Mouse (Mus musculus) cerebellum, adult 2 months (tissue): ENCODE measurements around the gene Naa60. TPM values are rescaled to one million over a fixed set of nuclear protein-coding genes. Genes with fewer than 3 reads are reported as not detected.

Experiments used
- DNase-seq, 2 experiments: peaks; one replicate each; pipeline ENCODE4 v3.0.0; 2021
- H3K27ac ChIP-seq: fragments of 200-500 bp; 2 replicates; pipeline ENCODE4 v1.5.1; 2012; ENCODE audit warnings: low read length, control low read depth, inconsistent platforms; ENCODE audit not compliant: insufficient read depth
- H3K27me3 ChIP-seq: fragments of 200-500 bp; 2 replicates; pipeline ENCODE4 v1.6.1; 2012; ENCODE audit warnings: inconsistent platforms, mild to moderate bottlenecking, low read length, moderate library complexity; ENCODE audit not compliant: control insufficient read depth, insufficient read depth
- H3K4me1 ChIP-seq: fragments of 200-500 bp; 2 replicates; pipeline ENCODE4 v1.6.1; 2011; ENCODE audit warnings: low read length; ENCODE audit not compliant: control insufficient read depth, insufficient read depth
- H3K4me3 ChIP-seq: fragments of 200-500 bp; replicated peaks from 2 replicates; pipeline ENCODE3; 2011; ENCODE audit warnings: mild to moderate bottlenecking, low read depth, low read length, control low read depth; ENCODE audit not compliant: insufficient read depth
- CTCF ChIP-seq: fragments of 200-500 bp; IDR thresholded peaks from 2 replicates; pipeline ENCODE4 v1.5.1; 2011; ENCODE audit warnings: low read depth, mild to moderate bottlenecking, control low read depth, low read length, moderate library complexity, borderline replicate concordance; ENCODE audit not compliant: insufficient read depth
- POLR2A ChIP-seq: fragments of 200-500 bp; IDR thresholded peaks from 2 replicates; pipeline ENCODE4 v1.6.1; 2011; ENCODE audit warnings: low read length, control low read depth, borderline replicate concordance; ENCODE audit not compliant: insufficient read depth
- WGBS: fragments of 180-500 bp; shearing (Covaris S2); methylation state at CpG from one replicate; pipeline ENCODE4 v1.1.7; 2018; 5-methylcytosine and 5-hydroxymethylcytosine counted together
- polyA plus RNA-seq: library from polyadenylated mRNA; depleted of rRNA; stranded (reverse); fragments of >200 nt; gene quantifications from 2 replicates; pipeline ENCODE4 v1.2.3, GENCODE M21; 2012; rRNA removed

The Naa60 gene
- 115 and 116 TPM in 2 replicates for polyA plus RNA-seq

DNA sequence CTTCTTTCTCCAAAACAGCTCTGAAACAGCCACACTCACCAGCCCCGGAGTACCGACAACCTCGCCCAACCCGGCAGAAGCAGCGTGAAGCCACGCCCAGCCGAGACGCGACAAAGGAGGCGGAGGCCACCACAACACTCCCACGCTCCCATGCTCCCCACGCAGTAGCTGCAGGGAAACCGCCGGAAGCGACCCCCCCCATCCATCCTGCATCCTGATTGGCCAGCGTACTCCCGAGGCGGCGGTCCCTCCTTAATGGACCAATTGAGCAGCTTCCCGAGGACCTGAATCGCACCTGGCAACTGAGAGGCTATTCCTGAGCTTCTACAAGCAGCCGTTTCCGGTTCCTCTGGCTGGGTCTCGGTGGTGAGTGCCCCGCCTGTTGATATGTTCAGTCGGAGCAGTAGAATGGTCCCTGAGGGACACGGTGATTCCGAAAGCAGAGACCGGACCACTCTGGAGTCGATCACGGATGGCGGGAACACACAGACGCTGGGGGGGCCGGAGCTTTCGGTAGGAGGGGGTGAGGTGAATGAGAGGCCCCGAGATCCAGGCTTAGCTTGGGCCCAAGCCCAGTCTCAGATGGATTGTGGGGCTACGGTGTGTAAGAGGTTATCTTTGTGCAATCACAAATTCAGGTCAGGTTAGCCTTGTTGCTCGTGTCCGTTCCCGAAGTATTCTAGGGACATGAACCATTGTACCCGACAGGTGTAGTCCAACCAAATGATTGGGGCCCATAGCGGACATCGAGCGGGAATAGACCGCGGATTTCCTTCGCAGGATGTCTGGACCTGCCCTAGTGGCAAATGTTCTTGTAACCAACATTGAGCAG is at the start of gene Naa60:
TSS of gene Naa60 (plus strand) at position 160 of the 832 bp plus-strand sequence.
- no peaks in the 10 kb centered on the region for H3K27me3 ChIP-seq
- peak within 1 kb of the TSS; percentile 81 for H3K4me3 ChIP-seq
- peak; percentile 86 to 92 for DNase-seq
- TF ChIP-seq POLR2A (no peak; the same call in 1 of the 2 replicates), CTCF (no peak)
- WGBS, result 3% methylated on average over 47 of the region's 47 CpGs
- H3K4me1 ChIP-seq, result peaks cover 3% of the 10 kb centered on the region
- H3K27ac ChIP-seq, result peak within 1 kb of the TSS; percentile 64

DNA sequence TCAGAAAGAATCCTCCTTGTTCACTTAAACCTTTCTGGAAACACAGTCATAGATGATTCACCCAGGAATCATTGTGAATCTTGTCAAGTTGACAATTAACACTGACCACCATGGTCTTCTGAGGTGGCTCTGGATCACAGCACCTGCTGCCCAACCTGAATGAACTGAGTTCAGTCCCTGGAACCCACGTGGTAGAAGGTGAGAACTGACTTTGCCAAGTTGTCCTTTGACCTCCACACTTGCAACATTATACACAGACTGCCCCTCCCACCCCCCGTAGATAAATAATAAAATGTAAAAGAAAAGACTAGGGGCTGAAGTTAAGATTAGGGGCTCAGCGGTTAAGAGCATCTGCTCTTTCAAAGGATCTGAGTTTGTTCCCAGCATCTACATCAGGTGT is 44.2 kb upstream of the Naa60 start:
- 59% methylated on average over 3 of the region's 3 CpGs for WGBS
- H3K27ac ChIP-seq, result no peak overlapping the region
- H3K4me3 ChIP-seq, result no peak overlapping the region
- no peaks in the 10 kb centered on the region for H3K4me1 ChIP-seq
- H3K27me3 ChIP-seq, result no peaks in the 10 kb centered on the region
- TF ChIP-seq CTCF (no peak), POLR2A (no peak)
- no peak for DNase-seq

DNA sequence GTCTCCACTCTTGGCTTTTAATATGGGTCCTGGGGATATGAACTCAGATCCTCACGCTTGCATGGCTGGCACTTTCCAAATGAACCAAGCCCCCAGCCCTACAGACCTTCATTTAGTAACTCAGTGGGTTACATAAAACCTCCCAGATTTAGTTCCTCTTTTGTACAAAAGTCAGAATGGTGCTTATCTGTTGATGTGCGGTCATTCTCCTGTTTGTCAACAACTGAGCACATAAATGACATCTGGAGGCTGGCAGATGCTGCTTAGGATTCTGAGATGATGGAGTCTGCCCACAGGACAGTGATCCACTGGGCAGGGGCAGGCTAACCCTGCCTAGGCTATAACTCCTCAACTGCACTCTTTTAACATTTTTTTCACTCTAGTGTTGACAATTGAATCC is 42.4 kb upstream of the Naa60 start:
- no peaks in the 10 kb centered on the region for H3K4me1 ChIP-seq
- no peak for DNase-seq
- H3K27me3 ChIP-seq, result no peaks in the 10 kb centered on the region
- 84% methylated on average over 2 of the region's 2 CpGs for WGBS
- no peak overlapping the region for H3K27ac ChIP-seq
- H3K4me3 ChIP-seq, result no peak overlapping the region
- TF ChIP-seq POLR2A (no peak), CTCF (no peak)

DNA sequence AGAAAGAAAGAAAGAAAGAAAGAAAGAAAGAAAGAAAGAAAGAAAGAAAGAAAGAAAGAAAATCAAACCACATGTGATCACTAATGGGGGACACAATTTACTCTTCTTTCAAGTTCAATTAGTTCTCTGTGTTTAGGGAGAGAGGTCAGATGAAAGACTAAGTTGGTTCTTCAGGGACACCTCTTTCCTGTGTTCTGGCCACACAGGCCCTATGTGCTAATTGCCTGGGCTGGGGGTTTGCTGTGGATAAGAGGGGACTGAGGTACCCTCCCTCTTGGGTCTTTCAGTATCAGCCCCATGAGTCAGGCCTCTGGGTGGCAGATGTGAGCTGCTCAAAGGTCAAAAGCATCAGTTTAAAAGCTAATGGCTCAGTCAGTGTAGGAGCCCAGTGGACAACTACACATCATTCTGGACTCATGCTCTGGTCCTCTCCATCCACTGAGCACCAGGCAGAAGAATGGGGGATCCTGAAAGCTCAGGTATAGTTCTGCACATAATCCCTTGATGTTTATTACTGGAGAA is 41.5 kb upstream of the Naa60 start, which contains the start of gene Olfr15:
TSS of gene Olfr15 (plus strand) at position 291 of the 522 bp plus-strand sequence.
- no peak for TF ChIP-seq POLR2A
- no peak for TF ChIP-seq CTCF
- no peak for DNase-seq
- H3K4me3 ChIP-seq, result no peak within 1 kb of the TSS
- H3K27ac ChIP-seq, result no peak within 1 kb of the TSS
- no peaks in the 10 kb centered on the region for H3K27me3 ChIP-seq
- no peaks in the 10 kb centered on the region for H3K4me1 ChIP-seq

DNA sequence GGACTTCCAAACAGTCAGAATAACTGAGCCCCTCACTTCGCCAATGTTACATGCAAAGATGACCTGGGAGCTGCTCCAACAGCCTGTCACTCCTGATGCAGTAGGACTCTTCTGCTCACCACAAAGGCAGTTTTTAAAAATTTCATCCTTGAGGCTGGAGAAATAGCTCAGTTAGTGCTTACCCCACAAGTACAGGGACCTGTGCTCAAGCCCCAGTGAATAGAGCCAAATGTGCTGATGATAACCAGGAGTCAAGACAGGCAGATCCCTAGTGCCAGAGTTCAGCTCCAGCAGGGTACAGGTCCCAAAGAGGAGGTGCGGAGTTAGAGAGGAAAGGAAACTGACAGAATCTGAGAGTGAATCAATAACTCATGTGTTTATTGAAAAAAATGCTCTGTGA is 36.7 kb upstream of the Naa60 start:
- Histone ChIP-seq H3K27me3 (no peaks in the 10 kb centered on the region), H3K27ac (no peak overlapping the region), H3K4me3 (no peak overlapping the region), H3K4me1 (no peaks in the 10 kb centered on the region)
- 69% methylated on average over 2 of the region's 2 CpGs for WGBS
- no peak for DNase-seq
- TF ChIP-seq POLR2A (no peak), CTCF (no peak)

DNA sequence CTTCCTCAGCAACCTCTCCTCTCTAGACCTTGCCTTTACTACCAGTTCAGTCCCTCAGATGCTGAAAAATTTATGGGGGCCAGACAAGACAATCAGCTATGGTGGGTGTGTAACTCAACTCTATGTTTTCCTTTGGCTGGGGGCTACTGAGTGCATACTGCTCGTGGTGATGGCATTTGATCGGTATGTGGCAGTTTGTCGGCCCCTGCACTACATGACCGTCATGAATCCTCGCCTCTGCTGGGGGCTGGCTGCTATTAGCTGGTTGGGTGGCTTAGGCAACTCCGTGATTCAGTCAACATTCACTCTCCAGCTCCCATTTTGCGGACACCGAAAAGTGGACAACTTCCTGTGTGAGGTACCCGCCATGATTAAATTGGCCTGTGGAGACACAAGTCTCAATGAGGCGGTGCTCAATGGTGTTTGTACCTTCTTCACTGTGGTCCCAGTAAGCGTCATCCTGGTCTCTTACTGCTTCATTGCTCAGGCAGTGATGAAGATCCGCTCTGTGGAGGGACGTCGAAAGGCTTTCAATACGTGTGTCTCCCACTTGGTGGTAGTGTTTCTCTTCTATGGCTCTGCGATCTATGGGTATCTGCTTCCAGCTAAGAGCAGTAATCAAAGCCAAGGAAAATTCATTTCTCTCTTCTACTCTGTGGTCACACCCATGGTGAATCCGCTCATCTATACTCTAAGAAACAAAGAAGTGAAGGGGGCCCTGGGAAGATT is 32.9 kb upstream of the Naa60 start:
- WGBS, result 48% methylated on average over 17 of the region's 17 CpGs
- no peak for DNase-seq
- H3K27me3 ChIP-seq, result no peaks in the 10 kb centered on the region
- no peaks in the 10 kb centered on the region for H3K4me1 ChIP-seq
- no peak overlapping the region for H3K27ac ChIP-seq
- no peak overlapping the region for H3K4me3 ChIP-seq
- TF ChIP-seq POLR2A (no peak), CTCF (peak; percentile 33; the same call in 1 of the 2 replicates)

DNA sequence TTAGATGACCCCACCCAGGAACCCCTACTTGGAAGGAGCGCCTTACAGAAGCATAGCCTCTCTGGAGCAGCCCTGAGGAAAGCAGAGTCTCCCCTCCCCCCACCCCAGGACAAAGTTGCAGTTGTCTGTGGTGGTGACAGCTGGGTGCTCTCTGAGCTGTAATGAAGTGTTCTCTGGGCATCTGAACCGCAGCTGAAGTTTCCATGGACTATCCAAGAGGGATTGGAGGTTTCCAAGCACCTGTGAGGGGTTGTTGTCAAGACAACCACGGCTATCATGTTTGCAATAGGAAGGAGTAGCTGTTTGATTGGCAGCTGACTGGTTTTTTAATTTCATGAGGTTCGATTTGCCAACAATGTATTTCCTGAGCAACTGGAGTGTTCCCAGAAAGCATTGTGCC is 29.2 kb upstream of the Naa60 start:
- no peak for DNase-seq
- no peaks in the 10 kb centered on the region; the same call in 1 of the 2 replicates for H3K4me1 ChIP-seq
- H3K27ac ChIP-seq, result no peak overlapping the region
- H3K4me3 ChIP-seq, result no peak overlapping the region
- H3K27me3 ChIP-seq, result no peaks in the 10 kb centered on the region
- TF ChIP-seq POLR2A (no peak), CTCF (no peak)
- WGBS, result 4% methylated on average over 4 of the region's 4 CpGs
